Mouse (Mus musculus) retina, postnatal 7 days (tissue): Measurements from ENCODE around the gene Matk.
"Not testable (repeated sequence)": the region's sequence is repeated elsewhere in the genome, so short reads cannot be mapped to it uniquely, and the experiment has no call there.

Experiments
- DNase-seq: peaks from one replicate; pipeline ENCODE4 v3.0.0-alpha.2; 2012; ENCODE audit warnings: low read depth, low spot score

The Matk gene

GRCm38 (mm10) chr10:81252424-81253419, at the start of gene Matk:
TSS of gene Matk (plus strand) at chr10:81252935.
- peak; percentile 32 for DNase-seq

- no peak for DNase-seq
These were observed 49.6 kb upstream of the Matk start for GRCm38 (mm10) chr10:81202978-81203720.

GRCm38 (mm10) chr10:81204137-81204536, 48.6 kb upstream of the Matk start:
- no peak for DNase-seq

- no peak for DNase-seq
These were observed 42.6 kb upstream of the Matk start for GRCm38 (mm10) chr10:81210154-81210553.

GRCm38 (mm10) chr10:81216260-81216659, 36.5 kb upstream of the Matk start:
- DNase-seq: no peak

- no peak for DNase-seq
These were observed 35.9 kb upstream of the Matk start for GRCm38 (mm10) chr10:81216810-81217209.

- not testable (repeated sequence) for DNase-seq
These were observed 35.5 kb upstream of the Matk start for GRCm38 (mm10) chr10:81217267-81217666.

- DNase-seq: peak; percentile 52
These were observed 34.8 kb upstream of the Matk start for GRCm38 (mm10) chr10:81217964-81218363.

GRCm38 (mm10) chr10:81221402-81222015, 31.2 kb upstream of the Matk start:
- DNase-seq: no peak

GRCm38 (mm10) chr10:81223731-81224130, 29.0 kb upstream of the Matk start:
- not testable (repeated sequence) for DNase-seq

GRCm38 (mm10) chr10:81229735-81230437, 22.8 kb upstream of the Matk start:
- no peak for DNase-seq

- peak; percentile 42 for DNase-seq
These were observed 22.1 kb upstream of the Matk start, which contains the start of gene Atcay for GRCm38 (mm10) chr10:81230438-81231332. TSS of gene Atcay (minus strand) at chr10:81230833.

GRCm38 (mm10) chr10:81231436-81231835, 21.3 kb upstream of the Matk start:
- DNase-seq: no peak

- peak; percentile 77 for DNase-seq
These were observed 20.0 kb upstream of the Matk start, which contains the start of gene Zfr2 for GRCm38 (mm10) chr10:81232580-81233225. TSS of gene Zfr2 (plus strand) at chr10:81233155.

GRCm38 (mm10) chr10:81233226-81233585, 19.5 kb upstream of the Matk start:
- DNase-seq: no peak

GRCm38 (mm10) chr10:81234206-81234605, 18.5 kb upstream of the Matk start:
- DNase-seq: no peak

- no peak for DNase-seq
These were observed 16.1 kb upstream of the Matk start for GRCm38 (mm10) chr10:81236471-81237268.

GRCm38 (mm10) chr10:81238618-81239017, 14.1 kb upstream of the Matk start:
- DNase-seq: no peak

- peak; percentile 48 for DNase-seq
These were observed 11.9 kb upstream of the Matk start for GRCm38 (mm10) chr10:81240876-81241275.
